Mouse (Mus musculus) myocyte (in vitro differentiated cells): ENCODE data around the gene Sinhcaf. TPM values are rescaled to one million over a fixed set of nuclear protein-coding genes. Genes with fewer than 3 reads are reported as not detected.

Source experiments
- H3K27me3 ChIP-seq: one replicate; pipeline ENCODE4 v1.6.1; 2011; ENCODE audit not compliant: control insufficient read depth, insufficient read depth, insufficient read length
- H3K36me3 ChIP-seq: one replicate; pipeline ENCODE4 v1.6.1; 2011; ENCODE audit not compliant: control insufficient read depth, insufficient read depth
- H3K4me2 ChIP-seq: one replicate; pipeline ENCODE4 v1.6.1; 2011; ENCODE audit warnings: low read depth, control low read depth
- H3K4me3 ChIP-seq: one replicate; pipeline ENCODE4 v1.5.1; 2011; ENCODE audit warnings: mild to moderate bottlenecking, control low read depth, moderate library complexity
- H3K79me2 ChIP-seq: one replicate; pipeline ENCODE4 v1.6.1; 2011; ENCODE audit not compliant: control insufficient read depth, insufficient read depth
- H3ac ChIP-seq: one replicate; pipeline ENCODE4 v1.6.1; 2011; ENCODE audit not compliant: control insufficient read depth, insufficient read length
- CEBPB ChIP-seq: IDR thresholded peaks from 2 replicates; pipeline ENCODE4 v1.6.1; 2011; ENCODE audit warnings: mild to moderate bottlenecking, moderate library complexity; ENCODE audit not compliant: poor library complexity, insufficient read depth, severe bottlenecking
- E2F4 ChIP-seq: IDR thresholded peaks from one replicate; pipeline ENCODE4 v1.6.1; 2011; ENCODE audit warnings: mild to moderate bottlenecking, control low read depth, moderate library complexity; ENCODE audit not compliant: insufficient read depth
- MAX ChIP-seq: IDR thresholded peaks from one replicate; pipeline ENCODE4 v1.6.1; 2011; ENCODE audit warnings: low read depth, mild to moderate bottlenecking, control low read depth
- MYOD1 ChIP-seq, 3 experiments: IDR thresholded peaks; one replicate each; pipeline ENCODE4 v1.6.1; 2011; ENCODE audit warnings: control low read depth in 2 of 3, low read depth in 2 of 3, mild to moderate bottlenecking in 2 of 3, moderate library complexity in 1 of 3; ENCODE audit not compliant: insufficient read length in 2 of 3, control insufficient read depth in 1 of 3
- MYOG ChIP-seq, 3 experiments: IDR thresholded peaks; one replicate each; pipeline ENCODE4 v1.6.1; 2011; ENCODE audit warnings: control low read depth in 2 of 3, low read depth in 2 of 3, mild to moderate bottlenecking in 2 of 3; ENCODE audit not compliant: insufficient read length in 2 of 3, control insufficient read depth in 1 of 3, insufficient read depth in 1 of 3
- POLR2A ChIP-seq: IDR thresholded peaks from one replicate; pipeline ENCODE4 v1.6.1; 2011; ENCODE audit warnings: low read depth, mild to moderate bottlenecking, control low read depth, moderate library complexity; ENCODE audit not compliant: insufficient read length
- POLR2AphosphoS2 ChIP-seq: IDR thresholded peaks from one replicate; pipeline ENCODE4 v1.6.1; 2011; ENCODE audit warnings: low read depth, control low read depth; ENCODE audit not compliant: insufficient read length
- REST ChIP-seq: IDR thresholded peaks from one replicate; pipeline ENCODE4 v1.6.1; 2011; ENCODE audit warnings: mild to moderate bottlenecking, control low read depth, moderate library complexity; ENCODE audit not compliant: insufficient read depth, insufficient read length
- SRF ChIP-seq: IDR thresholded peaks from one replicate; pipeline ENCODE4 v1.6.1; 2011; ENCODE audit warnings: low read depth; ENCODE audit not compliant: control insufficient read depth, insufficient read length
- TCF12 ChIP-seq: IDR thresholded peaks from one replicate; pipeline ENCODE4 v1.6.1; 2011; ENCODE audit warnings: mild to moderate bottlenecking, control low read depth; ENCODE audit not compliant: poor library complexity, insufficient read depth, severe bottlenecking
- TCF3 ChIP-seq: IDR thresholded peaks from one replicate; pipeline ENCODE4 v1.6.1; 2011; ENCODE audit warnings: low read depth, control low read depth; ENCODE audit not compliant: insufficient read length
- USF1 ChIP-seq: IDR thresholded peaks from one replicate; pipeline ENCODE4 v1.6.1; 2011; ENCODE audit warnings: low read depth, mild to moderate bottlenecking, control low read depth, moderate library complexity
- polyA plus RNA-seq: library from polyadenylated mRNA; unstranded; fragments of >200 nt; fragmentation: generic; extraction: Trizol; gene quantifications from one replicate; pipeline ENCODE4 v1.2.1, GENCODE M21; 2012; ENCODE audit warnings: missing spikeins

The Sinhcaf gene
- polyA plus RNA-seq = 8.5 TPM

DNA sequence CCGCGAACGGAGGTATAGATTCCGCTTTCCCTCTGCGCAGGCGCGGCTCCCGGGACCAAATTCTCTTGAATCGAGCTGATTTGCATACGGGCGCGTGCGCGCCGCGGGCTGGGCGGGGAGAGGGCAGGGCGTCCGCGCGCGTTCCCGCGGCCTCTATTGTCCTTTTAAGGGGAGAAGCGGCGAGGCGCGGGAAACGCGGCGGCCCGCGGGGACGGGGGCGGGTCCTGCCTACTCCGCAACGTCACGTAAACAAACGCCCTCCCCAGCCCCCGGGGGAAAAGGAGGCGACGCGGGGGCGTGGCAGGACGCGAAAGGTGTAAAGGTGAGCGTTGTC lies at the start of gene Sinhcaf:
TSS of gene Sinhcaf (minus strand) at position 59 of the 334 bp plus-strand sequence.
- no peaks in the 10 kb centered on the region for H3K27me3 ChIP-seq
- H3K36me3 ChIP-seq = no peaks in the 10 kb centered on the region
- peak within 1 kb of the TSS; percentile 97 for H3ac ChIP-seq
- peak within 1 kb of the TSS; percentile 99 for H3K4me2 ChIP-seq
- H3K4me3 ChIP-seq = peak within 1 kb of the TSS; percentile 87
- peak; percentile 94 for TF ChIP-seq SRF
- no peak for TF ChIP-seq TCF3
- peak; percentile 46 for TF ChIP-seq POLR2A
- TF ChIP-seq MAX = no peak
- TF ChIP-seq E2F4 = no peak
- no peak for TF ChIP-seq MYOG (IDR thresholded peaks at IDR 0.05; ENCODE audit: control insufficient read depth in 1 of 3, insufficient read depth in 1 of 3, insufficient read length in 2 of 3, low read depth in 2 of 3)
- H3K79me2 ChIP-seq = peaks cover 40% of the 10 kb centered on the region

- no peak for TF ChIP-seq CEBPB
- TF ChIP-seq E2F4 = no peak
- TF ChIP-seq SRF = no peak
- TF ChIP-seq REST = no peak
- no peak for TF ChIP-seq MYOG (IDR thresholded peaks at IDR 0.05; ENCODE audit: control insufficient read depth in 1 of 3, insufficient read depth in 1 of 3, insufficient read length in 2 of 3, low read depth in 2 of 3)
- H3K4me3 ChIP-seq = no peak overlapping the region
Observed at GRCm38 (mm10) chr6:148994327-148994999, 48.2 kb upstream of the Sinhcaf start.

GRCm38 (mm10) chr6:148993117-148994077 lies 47.1 kb upstream of the Sinhcaf start:
- H3K79me2 ChIP-seq = no peaks in the 10 kb centered on the region
- no peak for TF ChIP-seq POLR2AphosphoS2
- no peak for TF ChIP-seq POLR2A
- no peak for TF ChIP-seq TCF12
- TF ChIP-seq CEBPB = no peak
- no peak for TF ChIP-seq SRF
- TF ChIP-seq USF1 = no peak
- TF ChIP-seq E2F4 = no peak
- no peak for TF ChIP-seq MYOG (IDR thresholded peaks at IDR 0.05; ENCODE audit: control insufficient read depth in 1 of 3, insufficient read depth in 1 of 3, insufficient read length in 2 of 3, low read depth in 2 of 3)
- no peak for TF ChIP-seq MAX
- TF ChIP-seq TCF3 = no peak
- no peak for TF ChIP-seq REST
- TF ChIP-seq MYOD1 (IDR thresholded peaks at IDR 0.05; ENCODE audit: control insufficient read depth in 1 of 3, insufficient read length in 2 of 3, low read depth in 2 of 3) = no peak
- H3K27me3 ChIP-seq = no peaks in the 10 kb centered on the region
- H3ac ChIP-seq = no peak overlapping the region
- no peak overlapping the region for H3K4me3 ChIP-seq
- H3K36me3 ChIP-seq = peaks cover 27% of the 10 kb centered on the region
- H3K4me2 ChIP-seq = no peak overlapping the region

More at GRCm38 (mm10) chr6:148994327-148994999, 48.2 kb upstream of the Sinhcaf start:
- Histone ChIP-seq H3ac (no peak overlapping the region), H3K4me2 (no peak overlapping the region), H3K79me2 (no peaks in the 10 kb centered on the region), H3K27me3 (no peaks in the 10 kb centered on the region), H3K36me3 (peaks cover 35% of the 10 kb centered on the region)

- Histone ChIP-seq H3K4me2 (no peak overlapping the region), H3K36me3 (peaks cover 23% of the 10 kb centered on the region), H3ac (no peak overlapping the region), H3K27me3 (no peaks in the 10 kb centered on the region), H3K4me3 (no peak overlapping the region), H3K79me2 (no peaks in the 10 kb centered on the region)
- no peak for TF ChIP-seq POLR2A
- TF ChIP-seq REST = no peak
- no peak for TF ChIP-seq CEBPB
- no peak for TF ChIP-seq E2F4
- no peak for TF ChIP-seq USF1
- TF ChIP-seq POLR2AphosphoS2 = no peak
- no peak for TF ChIP-seq SRF
- no peak for TF ChIP-seq TCF12
- no peak for TF ChIP-seq MYOG (IDR thresholded peaks at IDR 0.05; ENCODE audit: control insufficient read depth in 1 of 3, insufficient read depth in 1 of 3, insufficient read length in 2 of 3, low read depth in 2 of 3)
- no peak for TF ChIP-seq MYOD1 (IDR thresholded peaks at IDR 0.05; ENCODE audit: control insufficient read depth in 1 of 3, insufficient read length in 2 of 3, low read depth in 2 of 3)
- no peak for TF ChIP-seq MAX
- no peak for TF ChIP-seq TCF3
Observed at GRCm38 (mm10) chr6:148992373-148993116, 46.3 kb upstream of the Sinhcaf start.
